In the genomic region with DNA sequence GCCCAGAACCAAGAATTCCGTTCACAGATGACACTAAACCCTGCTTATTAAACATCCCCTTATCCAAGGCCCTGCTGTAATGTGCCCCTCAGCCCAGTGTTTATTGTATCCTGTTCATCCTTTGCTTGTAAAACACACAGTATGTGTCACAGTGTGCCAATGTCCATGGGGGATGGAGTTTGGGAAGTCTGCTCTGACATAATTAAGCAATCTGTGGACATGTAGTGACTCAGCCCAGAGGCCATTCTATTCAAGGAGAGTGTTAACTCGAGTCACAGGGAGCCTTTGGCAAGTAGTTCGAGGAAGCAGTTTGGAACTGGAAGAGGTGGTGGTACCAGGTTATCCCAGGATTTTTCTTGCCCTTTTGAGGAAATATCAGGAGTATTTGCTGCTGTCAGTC, we compare ENCODE assay signal across 17 mouse cellular contexts. TPM values are rescaled to one million over a fixed set of nuclear protein-coding genes. Genes with fewer than 3 reads are reported as not detected.
DNase-seq lines count a peak whose midpoint lies in the region; TF ChIP-seq lines count a peak whose summit lies in the region.
"Had no signal": no experiment of that assay in that cellular context is flagged by ENCODE, and none has a peak within 500 bp of the region (broad histone marks: within the 10 kb centered on the region; RNA-seq: fewer than 3 reads in every experiment).

No protein-coding gene starts in this region.

- no peaks in the 10 kb centered on the region for H3K27me3 ChIP-seq in C2C12 (ENCODE audit: control insufficient read depth, insufficient read depth, insufficient read length)
- H3K27me3 ChIP-seq: embryonic facial prominence, embryonic 13.5 days; hindbrain, embryonic 13.5 days; lung, embryonic 15.5 days; neural tube, embryonic 12.5 days had no signal

- peaks cover 13% of the 10 kb centered on the region for H3K4me1 ChIP-seq in embryonic fibroblast, embryonic 13.5 days (ENCODE audit: control insufficient read depth, insufficient read depth, low read length)
- H3K4me1 ChIP-seq: hindbrain, embryonic 13.5 days; neural tube, embryonic 12.5 days had no signal

- intact Hi-C loops in left cerebral cortex, adult 2 months (cut with DNase I), result no loop called here

- H3K79me2 ChIP-seq in C2C12 (ENCODE audit: control insufficient read depth, insufficient read depth), result peaks cover 96% of the 10 kb centered on the region

- DNase-seq in left cerebral cortex, adult 2 months (ENCODE audit: extremely low spot score in 1 of 2, low spot score in 2 of 2), result no peak
- DNase-seq in left cerebral cortex, adult 8-10 months (ENCODE audit: low spot score in 2 of 2), result no peak
- peak; percentile 72 for DNase-seq in NIH3T3 (ENCODE audit: low read depth)
- no peak for DNase-seq in thymus, adult 18-20 months
- no peak for DNase-seq in cerebellum, adult 11-12 months
- DNase-seq: cerebellum, adult 8-10 months; forebrain, postnatal 0 days; gastrocnemius, adult 2 months; heart, adult 18-20 months; thymus, postnatal 25 days had no signal

- no peak overlapping the region for H3K4me3 ChIP-seq in left cerebral cortex, adult 2 months
- no peak overlapping the region for H3K4me3 ChIP-seq in C2C12 (ENCODE audit: insufficient read depth, poor library complexity, severe bottlenecking)
- H3K4me3 ChIP-seq in embryonic fibroblast, embryonic 13.5 days (ENCODE audit: insufficient read depth, low read length), result no peak overlapping the region
- H3K4me3 ChIP-seq: embryonic facial prominence, embryonic 13.5 days; gastrocnemius, adult 2 months; hindbrain, embryonic 13.5 days; limb, embryonic 13.5 days; lung, embryonic 15.5 days; neural tube, embryonic 12.5 days had no signal

- H3K79me3 ChIP-seq in C2C12 (ENCODE audit: low read depth), result peaks cover 68% of the 10 kb centered on the region

- TF ChIP-seq POLR2A in embryonic fibroblast, embryonic 13.5 days (IDR thresholded peaks at IDR 0.05; ENCODE audit: low read depth, low read length), result no peak

- TF ChIP-seq CTCF in left cerebral cortex, adult 2 months (IDR thresholded peaks at IDR 0.05), result no peak
- no peak for TF ChIP-seq CTCF in C2C12 (IDR thresholded peaks at IDR 0.05; ENCODE audit: control insufficient read depth, insufficient read depth, insufficient read length)
- TF ChIP-seq CTCF in embryonic fibroblast, embryonic 13.5 days (IDR thresholded peaks at IDR 0.05; ENCODE audit: borderline replicate concordance, insufficient read depth, low read length), result no peak

- peak overlapping the region; percentile 48 for H3K27ac ChIP-seq in left cerebral cortex, adult 2 months
- H3K27ac ChIP-seq in embryonic fibroblast, embryonic 13.5 days (ENCODE audit: insufficient read depth, low read length), result peak overlapping the region; percentile 58
- H3K27ac ChIP-seq: embryonic facial prominence, embryonic 13.5 days; gastrocnemius, adult 2 months; hindbrain, embryonic 13.5 days; limb, embryonic 13.5 days; lung, embryonic 15.5 days; neural tube, embryonic 12.5 days had no signal

- H3K36me3 ChIP-seq in C2C12 (ENCODE audit: control insufficient read depth, insufficient read depth), result peaks cover 14% of the 10 kb centered on the region
- H3K36me3 ChIP-seq: embryonic facial prominence, embryonic 13.5 days; hindbrain, embryonic 13.5 days; limb, embryonic 13.5 days; lung, embryonic 15.5 days; neural tube, embryonic 12.5 days had no signal

- no peak overlapping the region for H3ac ChIP-seq in C2C12 (ENCODE audit: control insufficient read depth, insufficient read length, low read depth)

TF ChIP-seq in C2C12, 6 proteins besides CTCF, POLR2A, EP300 and RAD21:
- no peak for TF ChIP-seq MYOG (IDR thresholded peaks at IDR 0.05; ENCODE audit: control insufficient read depth, extremely low read depth, insufficient read length)
- peak; percentile 79 for TF ChIP-seq CEBPB (IDR thresholded peaks at IDR 0.05; ENCODE audit: low read depth)

RNA-seq across cellular contexts. Expression of a gene that starts 16.0 kb away (rescaled TPM):
- total RNA-seq in left cerebral cortex, adult 2 months (2021), result 100 to 1,000 TPM; 130 to 132 TPM
- total RNA-seq in left cerebral cortex, adult 8-10 months (2022), result 10 to 100 TPM; 71.7 to 93.5 (median 80.3) TPM
- 30.9 TPM for polyA plus RNA-seq in C2C12 (2012; fragmentation: generic; extraction: Trizol)
- polyA plus RNA-seq in embryonic fibroblast, embryonic 13.5 days (2011; ENCODE audit: insufficient read length, low read depth, missing spikeins), result 19.9 and 22.1 TPM in 2 replicates
